Mouse (Mus musculus): Measurements from ENCODE around the gene Spata9.

Spata9 gene

GRCm38 (mm10) chr13:75992169-75993028 is 25.4 kb downstream of the Spata9 start:
- no peak for DNase-seq (ENCODE audit: low read depth)

GRCm38 (mm10) chr13:76003272-76003671 is 36.3 kb downstream of the Spata9 start:
- DNase-seq (ENCODE audit: low read depth) = no peak

- no peak for DNase-seq (ENCODE audit: low read depth)
Measured at GRCm38 (mm10) chr13:76014511-76014910, 47.6 kb downstream of the Spata9 start.

GRCm38 (mm10) chr13:76017465-76017864 is 50.5 kb downstream of the Spata9 start:
- peak; percentile 35 for DNase-seq (ENCODE audit: low read depth)

GRCm38 (mm10) chr13:76017974-76018843 is 51.3 kb downstream of the Spata9 start, which contains the start of gene Rfesd:
Gene Rfesd, minus strand, starts transcription at chr13:76018719.
- DNase-seq (ENCODE audit: low read depth) = peak; percentile 94

GRCm38 (mm10) chr13:76018844-76019400 is 52.0 kb downstream of the Spata9 start:
- no peak for DNase-seq (ENCODE audit: low read depth)

- no peak for DNase-seq (ENCODE audit: low read depth)
Measured at GRCm38 (mm10) chr13:76021782-76022181, 54.8 kb downstream of the Spata9 start.

- no peak for DNase-seq (ENCODE audit: low read depth)
Measured at GRCm38 (mm10) chr13:76024588-76024987, 57.6 kb downstream of the Spata9 start.

GRCm38 (mm10) chr13:76042455-76042854 is 75.5 kb downstream of the Spata9 start:
- DNase-seq (ENCODE audit: low read depth) = no peak

- no peak for DNase-seq (ENCODE audit: low read depth)
Measured at GRCm38 (mm10) chr13:76044971-76045370, 78.0 kb downstream of the Spata9 start.

Data from c-Kit-positive CD71-negative TER-119-negative erythroid progenitor cells, embryonic 14.5 days (primary cell).